Mouse (Mus musculus) spleen, adult 2 months (tissue): ENCODE measurements around the gene Gm17455. TPM values are rescaled to one million over a fixed set of nuclear protein-coding genes. Genes with fewer than 3 reads are reported as not detected.

Experiments used
- DNase-seq, 2 experiments: peaks; one replicate each; pipeline versions ENCODE4 v3.0.0 to v3.0.0-alpha.2; 2012 to 2021; ENCODE audit warnings: low spot score in 2 of 2, low read depth in 1 of 2
- H3K27ac ChIP-seq: fragments of 200-500 bp; 2 replicates; pipeline ENCODE4 v1.5.1; 2012; ENCODE audit warnings: low read length, inconsistent platforms; ENCODE audit not compliant: insufficient read depth
- H3K27me3 ChIP-seq: fragments of 200-500 bp; 2 replicates; pipeline ENCODE4 v1.6.1; 2012; ENCODE audit warnings: mild to moderate bottlenecking, moderate library complexity, low read length, inconsistent platforms; ENCODE audit not compliant: control insufficient read depth, insufficient read depth
- H3K36me3 ChIP-seq: fragments of 200-500 bp; 2 replicates; pipeline ENCODE4 v1.6.1; 2012; ENCODE audit warnings: mild to moderate bottlenecking, low read length, inconsistent platforms; ENCODE audit not compliant: control insufficient read depth, insufficient read depth
- H3K4me1 ChIP-seq: fragments of 200-500 bp; 2 replicates; pipeline ENCODE4 v1.6.1; 2011; ENCODE audit warnings: inconsistent platforms; ENCODE audit not compliant: control insufficient read depth, insufficient read depth, insufficient read length
- H3K4me3 ChIP-seq: fragments of 200-500 bp; 2 replicates; pipeline ENCODE4 v1.5.1; 2011; ENCODE audit warnings: mild to moderate bottlenecking, inconsistent platforms; ENCODE audit not compliant: insufficient read depth, insufficient read length; ENCODE audit errors: extremely low read depth
- CTCF ChIP-seq: fragments of 200-500 bp; IDR thresholded peaks from 2 replicates; pipeline ENCODE4 v1.5.1; 2011; ENCODE audit warnings: mild to moderate bottlenecking, inconsistent platforms; ENCODE audit not compliant: insufficient read depth, insufficient read length, insufficient replicate concordance; ENCODE audit errors: extremely low read depth
- POLR2A ChIP-seq: fragments of 200-500 bp; IDR thresholded peaks from 2 replicates; pipeline ENCODE4 v1.6.1; 2011; ENCODE audit warnings: low read depth, low read length, inconsistent platforms
- WGBS: fragments of 180-500 bp; shearing (Covaris S2); methylation state at CpG from one replicate; pipeline ENCODE4 v1.1.7; 2018; 5-methylcytosine and 5-hydroxymethylcytosine counted together
- polyA plus RNA-seq: library from polyadenylated mRNA; depleted of rRNA; stranded (reverse); fragments of >200 nt; gene quantifications from 2 replicates; pipeline ENCODE4 v1.2.3, GENCODE M21; 2012

Gm17455 gene
- polyA plus RNA-seq, 1 experiment, result 1.3 TPM

DNA sequence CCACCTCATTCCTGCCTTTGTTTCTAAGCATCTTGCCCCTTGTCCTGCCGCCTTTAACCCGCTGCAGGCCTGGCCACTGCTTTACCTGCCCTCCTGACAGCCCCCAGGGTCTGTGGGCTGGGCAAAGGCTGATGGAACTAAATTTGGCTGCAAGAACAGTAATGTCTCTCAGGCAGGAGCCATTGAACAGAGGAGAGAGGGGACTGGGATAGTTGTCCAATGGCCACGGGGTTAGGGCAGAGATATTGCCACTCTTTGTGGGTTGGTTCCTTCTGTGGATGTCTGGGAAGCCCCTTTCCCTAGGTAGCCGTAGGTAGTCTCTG is 45.6 kb upstream of the Gm17455 start:
- 92% methylated on average over 4 of the region's 4 CpGs for WGBS
- Histone ChIP-seq H3K4me1 (peaks cover 28% of the 10 kb centered on the region), H3K27ac (no peak overlapping the region), H3K27me3 (no peaks in the 10 kb centered on the region), H3K36me3 (peaks cover 6% of the 10 kb centered on the region), H3K4me3 (no peak overlapping the region)
- DNase-seq, result no peak
- no peak for TF ChIP-seq CTCF
- no peak for TF ChIP-seq POLR2A

- H3K27ac ChIP-seq, result no peak overlapping the region
- peaks cover 15% of the 10 kb centered on the region for H3K36me3 ChIP-seq
- no peak for DNase-seq
- H3K27me3 ChIP-seq, result no peaks in the 10 kb centered on the region
- no peak overlapping the region for H3K4me3 ChIP-seq
- H3K4me1 ChIP-seq, result peaks cover 17% of the 10 kb centered on the region
- WGBS, result 90% methylated on average over 11 of the region's 11 CpGs
- no peak for TF ChIP-seq CTCF
- no peak for TF ChIP-seq POLR2A
Observed at GRCm38 (mm10) chr10:60354881-60355677, 44.4 kb upstream of the Gm17455 start.

- peaks cover 6% of the 10 kb centered on the region; the same call in 1 of the 2 replicates for H3K4me1 ChIP-seq
- 94% methylated on average over 4 of the region's 4 CpGs for WGBS
Observed at GRCm38 (mm10) chr10:60357441-60357840, 42.1 kb upstream of the Gm17455 start.

GRCm38 (mm10) chr10:60357901-60358300 is 41.6 kb upstream of the Gm17455 start:
- no peak for DNase-seq
- 95% methylated on average over 14 of the region's 14 CpGs for WGBS
- TF ChIP-seq POLR2A (no peak), CTCF (no peak)
- Histone ChIP-seq H3K4me1 (peaks cover 6% of the 10 kb centered on the region; the same call in 1 of the 2 replicates), H3K27ac (no peak overlapping the region), H3K27me3 (no peaks in the 10 kb centered on the region), H3K4me3 (no peak overlapping the region), H3K36me3 (peaks cover 19% of the 10 kb centered on the region)

More at GRCm38 (mm10) chr10:60357441-60357840, 42.1 kb upstream of the Gm17455 start:
- DNase-seq, result no peak
- TF ChIP-seq CTCF (no peak), POLR2A (no peak)
- H3K36me3 ChIP-seq, result peaks cover 19% of the 10 kb centered on the region
- H3K27me3 ChIP-seq, result no peaks in the 10 kb centered on the region
- H3K27ac ChIP-seq, result no peak overlapping the region
- no peak overlapping the region for H3K4me3 ChIP-seq

GRCm38 (mm10) chr10:60358776-60359175 is 40.8 kb upstream of the Gm17455 start:
- peaks cover 4% of the 10 kb centered on the region; the same call in 1 of the 2 replicates for H3K4me1 ChIP-seq
- no peak overlapping the region for H3K4me3 ChIP-seq
- WGBS, result 87% methylated on average over 4 of the region's 4 CpGs
- DNase-seq, result no peak
- TF ChIP-seq CTCF (no peak), POLR2A (no peak)
- H3K27ac ChIP-seq, result no peak overlapping the region
- no peaks in the 10 kb centered on the region for H3K27me3 ChIP-seq
- peaks cover 21% of the 10 kb centered on the region for H3K36me3 ChIP-seq

DNA sequence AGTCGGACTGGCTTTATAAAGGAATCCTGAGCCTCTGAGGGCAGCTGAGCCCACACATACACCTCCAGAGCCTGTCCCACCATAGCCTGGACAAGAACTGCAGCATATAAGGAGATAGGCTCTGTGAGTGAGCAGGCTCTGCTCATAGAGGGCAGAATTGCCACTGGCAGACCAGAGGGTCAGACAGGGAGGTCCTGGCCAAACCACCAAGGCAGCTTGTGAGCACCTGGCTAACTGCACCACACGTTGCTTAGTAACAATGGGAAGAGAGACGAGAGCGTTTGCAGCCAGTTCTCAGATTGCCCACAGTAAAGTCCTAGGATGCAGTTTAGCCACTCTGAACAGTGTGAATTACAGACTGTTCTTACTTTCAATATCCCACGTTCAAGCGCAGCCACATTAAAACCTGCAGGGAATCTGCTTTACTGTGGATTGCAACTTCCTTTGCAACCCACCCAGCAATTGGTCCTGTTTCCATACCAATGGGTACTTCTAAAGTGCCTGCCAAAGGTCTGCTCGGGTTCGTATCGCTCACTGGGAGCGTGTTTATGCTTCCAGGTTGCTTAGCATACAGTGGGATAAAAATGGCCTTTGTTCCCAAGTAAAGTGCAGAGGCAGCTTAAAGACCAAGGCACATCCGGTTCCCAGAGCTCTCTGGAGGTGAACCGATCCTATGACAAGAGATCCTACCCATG is 37.8 kb upstream of the Gm17455 start:
- DNase-seq, result no peak
- H3K27ac ChIP-seq, result 0 out of 2 replicates have a peak overlapping the region, but pooled peaks have one; percentile 25
- peaks cover 21% of the 10 kb centered on the region for H3K36me3 ChIP-seq
- 73% methylated on average over 12 of the region's 12 CpGs for WGBS
- no peak for TF ChIP-seq POLR2A
- no peak for TF ChIP-seq CTCF
- H3K27me3 ChIP-seq, result no peaks in the 10 kb centered on the region
- H3K4me1 ChIP-seq, result peaks cover 4% of the 10 kb centered on the region; the same call in 1 of the 2 replicates
- H3K4me3 ChIP-seq, result no peak overlapping the region

DNA sequence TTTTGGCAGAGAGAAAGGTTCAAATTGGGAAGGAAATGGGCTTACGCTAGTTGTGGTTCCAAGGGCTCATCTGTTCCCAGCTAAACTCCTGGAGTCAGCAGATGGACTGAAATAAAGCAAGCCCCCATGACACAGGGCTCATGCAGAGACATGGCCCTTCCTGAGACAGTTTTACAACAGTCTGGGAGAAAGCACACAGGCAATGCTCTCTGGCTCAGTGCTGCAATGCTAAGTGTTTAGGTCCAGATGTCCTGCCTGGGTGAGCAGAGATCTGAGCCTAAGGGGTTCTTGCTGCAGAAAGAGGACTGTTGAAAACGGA is 37.3 kb upstream of the Gm17455 start:
- no peak overlapping the region for H3K27ac ChIP-seq
- TF ChIP-seq POLR2A, result no peak
- TF ChIP-seq CTCF, result no peak
- H3K36me3 ChIP-seq, result peaks cover 21% of the 10 kb centered on the region
- H3K4me1 ChIP-seq, result peaks cover 4% of the 10 kb centered on the region; the same call in 1 of the 2 replicates
- H3K4me3 ChIP-seq, result no peak overlapping the region
- no peaks in the 10 kb centered on the region for H3K27me3 ChIP-seq
- 61% methylated on average over 2 of the region's 2 CpGs for WGBS
- no peak for DNase-seq
